Mouse (Mus musculus) neutrophil, adult 5-6 weeks (primary cell): Measurements from ENCODE around the gene Krt33a. TPM values are rescaled to one million over a fixed set of nuclear protein-coding genes. Genes with fewer than 3 reads are reported as not detected.

Experiments
- ATAC-seq: fragments of 151-379, 151-347 bp; 2 replicates; pipeline ENCODE4 v1.8.0; 2017; ENCODE audit warnings: mild to moderate bottlenecking, moderate TSS enrichment; ENCODE audit not compliant: insufficient number of reproducible peaks, poor library complexity, low FRiP score, severe bottlenecking; ENCODE audit errors: extremely low read depth
- total RNA-seq: library from RNA; stranded (forward); fragments of 200-1000 nt; gene quantifications from 2 replicates; pipeline ENCODE4 v1.2.3, GENCODE M21; 2017

Krt33a gene
- not detected in 2 replicates for total RNA-seq

DNA sequence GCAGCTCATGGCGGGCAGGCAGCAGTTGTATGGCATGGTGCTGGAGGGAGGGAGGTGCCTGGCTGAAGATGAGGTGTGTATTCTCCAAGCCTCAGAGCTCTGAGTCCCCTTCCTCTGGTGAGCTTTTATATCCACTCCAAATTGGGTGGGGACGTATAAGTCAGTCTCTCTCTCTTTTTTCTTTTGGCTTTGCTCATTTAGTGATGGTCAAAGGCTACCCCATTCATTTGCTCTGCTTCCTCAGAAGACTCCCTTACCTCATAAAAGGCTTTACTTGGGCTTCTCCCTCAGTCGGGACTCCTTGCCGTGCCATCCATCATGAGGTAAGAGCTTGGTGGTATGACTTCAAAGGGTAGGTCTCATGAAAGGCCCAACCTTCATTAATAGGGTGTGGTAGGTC lies at the start of gene Krt33a:
Gene Krt33a (minus strand): TSS at position 101 of the 400 bp plus-strand sequence.
- ATAC-seq: no peak

- ATAC-seq: no peak
These were observed 42.9 kb upstream of the Krt33a start for GRCm38 (mm10) chr11:100058875-100059274.

GRCm38 (mm10) chr11:100055686-100056655 lies 40.0 kb upstream of the Krt33a start:
- ATAC-seq: no peak

- no peak for ATAC-seq
These were observed 34.4 kb upstream of the Krt33a start, which contains the start of gene Krt31 for GRCm38 (mm10) chr11:100050451-100050850. Gene Krt31, minus strand, starts transcription at chr11:100050551.

DNA sequence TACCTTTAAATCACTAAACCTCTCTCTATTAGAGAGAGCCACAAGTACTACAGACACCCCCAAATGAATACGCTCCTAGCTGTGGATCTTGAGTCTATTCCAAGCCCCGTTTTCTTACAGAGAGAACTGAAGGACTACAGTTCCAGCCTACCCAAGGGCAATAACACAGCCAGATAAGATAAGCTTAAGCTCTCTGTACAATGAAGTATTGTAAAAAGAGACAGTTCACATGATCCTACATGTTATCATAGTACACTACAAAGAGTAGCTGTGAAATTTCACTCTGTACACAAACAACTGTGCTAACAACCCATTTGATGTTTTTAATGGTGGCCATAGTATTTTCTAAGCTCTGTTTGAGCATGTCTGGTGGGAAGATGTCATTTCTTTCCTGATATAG lies 31.2 kb upstream of the Krt33a start:
- no peak for ATAC-seq

DNA sequence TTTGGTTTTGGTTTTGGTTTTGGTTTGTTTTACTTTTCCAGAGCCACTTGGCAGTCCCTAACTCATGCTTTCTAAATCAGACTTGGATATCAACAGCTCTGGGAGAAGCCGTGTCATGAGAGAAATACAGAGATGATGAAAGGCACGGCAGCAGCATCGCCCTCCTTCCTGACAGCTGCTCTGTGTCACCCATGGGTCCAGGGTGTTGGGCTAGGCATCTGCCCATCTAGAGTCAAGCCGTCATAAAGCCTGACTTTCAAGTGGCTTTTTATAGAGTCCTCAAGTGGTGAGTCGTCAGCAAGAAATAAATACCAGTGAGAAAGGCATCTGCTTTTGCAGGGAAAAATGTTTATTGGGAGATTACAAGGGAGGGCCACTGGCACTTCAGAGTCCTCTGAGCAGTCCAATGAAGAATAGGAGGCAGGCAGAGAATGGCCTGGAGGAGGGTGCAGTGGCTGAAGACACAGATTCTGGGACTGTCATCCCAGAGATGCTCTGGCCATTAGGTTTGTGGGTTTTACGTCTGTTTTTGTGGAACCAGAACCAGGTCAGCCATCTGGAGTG lies 30.4 kb upstream of the Krt33a start:
- no peak for ATAC-seq

DNA sequence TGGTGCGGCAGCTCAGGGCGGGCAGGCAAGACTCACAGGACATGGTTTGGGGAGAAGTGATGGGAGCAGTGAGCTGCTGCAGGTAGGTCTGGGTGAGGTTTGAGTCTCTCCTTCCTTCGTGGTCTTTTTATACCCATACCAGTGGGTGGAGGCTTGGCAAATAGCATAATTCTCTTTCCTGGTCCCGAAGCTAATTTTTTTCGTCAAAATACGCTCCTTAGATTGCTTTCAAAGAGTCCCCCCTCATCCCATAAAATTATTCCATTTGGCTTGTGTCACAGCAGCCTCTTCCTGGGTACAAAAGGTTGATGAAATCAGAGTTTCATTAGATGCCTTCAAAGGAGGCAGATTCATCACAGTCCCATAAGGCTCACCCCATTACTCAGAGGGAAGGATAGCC lies 25.4 kb upstream of the Krt33a start, which contains the start of gene Krt34:
Gene Krt34 (minus strand): TSS at position 101 of the 400 bp plus-strand sequence.
- ATAC-seq: no peak

GRCm38 (mm10) chr11:100029768-100030167 lies 13.8 kb upstream of the Krt33a start, which contains the start of gene Krt33b:
Gene Krt33b, minus strand, starts transcription at chr11:100029868.
- ATAC-seq: no peak

- no peak for ATAC-seq
These were observed 5.4 kb upstream of the Krt33a start for GRCm38 (mm10) chr11:100021438-100021837.

DNA sequence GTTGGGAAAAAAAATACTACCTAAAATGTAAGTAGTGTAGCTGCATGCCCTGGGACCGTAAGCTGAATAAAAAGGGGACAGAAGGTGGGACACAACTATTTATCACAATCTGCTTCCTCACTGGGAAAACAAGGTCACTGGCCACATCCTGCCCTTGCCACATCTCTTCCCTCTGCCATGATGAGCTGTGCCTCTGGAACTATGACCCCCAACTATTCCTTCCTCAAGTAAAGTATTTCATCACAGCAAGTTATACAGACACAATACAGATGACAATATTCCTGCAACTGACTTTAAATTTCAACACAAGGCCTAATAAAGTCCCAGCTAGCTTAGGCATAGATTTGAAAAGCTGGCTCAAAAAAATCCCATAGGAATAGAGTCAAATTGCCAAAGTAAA lies 3.5 kb upstream of the Krt33a start:
- ATAC-seq: no peak

GRCm38 (mm10) chr11:100013691-100014171 lies 2.3 kb downstream of the Krt33a start:
- no peak for ATAC-seq

DNA sequence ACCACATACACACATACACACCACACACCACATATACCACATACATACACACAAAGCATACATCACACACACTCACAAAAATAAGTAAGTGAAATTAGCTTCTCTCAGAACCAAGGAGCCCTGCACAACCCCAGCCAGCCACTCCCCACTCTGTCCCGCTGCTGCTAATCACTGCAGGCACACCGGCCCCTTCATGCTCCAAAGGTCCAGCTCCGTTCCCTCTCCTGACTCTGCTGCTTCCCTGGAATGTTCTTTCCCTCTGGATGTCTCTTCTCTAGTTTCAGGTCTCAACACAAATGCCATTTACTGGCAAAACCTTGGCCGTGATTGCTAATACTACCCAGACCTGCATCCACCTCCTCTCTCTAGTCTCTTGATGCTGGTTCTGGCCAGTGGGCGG lies 5.3 kb downstream of the Krt33a start:
- ATAC-seq: no peak

DNA sequence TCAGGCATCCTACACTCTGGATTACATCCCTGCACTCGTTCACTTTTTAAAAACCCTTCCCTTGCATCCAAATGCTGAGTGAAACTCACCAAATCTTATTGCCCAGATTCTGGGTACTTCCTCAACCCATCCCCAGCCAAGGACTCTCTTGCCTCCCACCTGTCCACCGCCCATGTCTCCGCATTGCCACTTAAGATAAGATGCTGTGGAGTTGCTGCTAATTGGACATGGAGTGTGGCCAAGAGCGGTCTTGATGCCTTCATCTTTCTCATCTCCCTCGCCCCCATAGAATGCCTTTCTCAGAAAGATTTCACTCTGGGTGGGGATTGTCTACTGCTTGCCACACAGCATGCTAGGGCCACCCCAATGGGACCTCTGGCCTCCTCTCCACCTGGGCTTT lies 7.7 kb downstream of the Krt33a start:
- no peak for ATAC-seq

DNA sequence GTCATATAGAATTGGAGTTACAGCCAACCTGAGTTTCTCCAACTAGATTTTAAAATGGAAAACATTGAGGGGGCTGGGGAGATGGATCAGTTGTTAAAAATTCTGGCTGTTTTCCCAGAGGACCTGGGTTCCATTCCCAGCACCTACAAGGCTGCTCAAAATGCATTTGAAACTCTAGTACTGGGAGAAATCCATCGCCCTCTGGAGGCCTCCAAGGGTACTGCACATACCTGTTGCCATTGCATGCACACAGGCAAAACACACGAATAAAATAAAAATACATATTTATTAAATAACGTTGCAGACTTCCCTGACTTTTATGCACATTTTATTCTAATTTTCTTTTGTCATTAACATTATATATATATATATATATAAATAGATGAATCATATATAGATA lies 9.4 kb downstream of the Krt33a start:
- ATAC-seq: no peak

DNA sequence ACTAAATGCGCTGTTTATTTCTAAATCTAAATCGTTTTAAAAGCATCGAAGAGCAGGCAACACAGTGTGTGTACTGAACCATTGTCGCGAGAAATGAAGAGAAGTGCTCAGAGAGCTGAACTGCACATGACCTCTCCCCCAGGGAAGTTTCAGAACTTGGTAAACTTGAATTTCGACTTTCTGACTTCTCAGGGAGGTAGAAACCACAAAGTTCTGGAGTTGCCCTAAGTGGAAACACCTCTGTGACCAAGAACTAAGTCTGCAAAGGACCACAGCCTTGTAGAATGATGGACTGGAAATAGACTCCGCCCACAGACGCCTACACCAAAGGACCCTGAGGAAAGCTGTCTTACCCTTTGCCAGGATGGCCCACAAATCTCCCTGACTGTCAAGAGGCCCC lies 10.1 kb downstream of the Krt33a start:
- no peak for ATAC-seq

- ATAC-seq: 0 out of 2 replicates have a peak, but pooled peaks have one; percentile 9
These were observed 11.2 kb downstream of the Krt33a start for GRCm38 (mm10) chr11:100004846-100005245.

- ATAC-seq: no peak
These were observed 16.9 kb downstream of the Krt33a start for GRCm38 (mm10) chr11:99999091-99999490.

DNA sequence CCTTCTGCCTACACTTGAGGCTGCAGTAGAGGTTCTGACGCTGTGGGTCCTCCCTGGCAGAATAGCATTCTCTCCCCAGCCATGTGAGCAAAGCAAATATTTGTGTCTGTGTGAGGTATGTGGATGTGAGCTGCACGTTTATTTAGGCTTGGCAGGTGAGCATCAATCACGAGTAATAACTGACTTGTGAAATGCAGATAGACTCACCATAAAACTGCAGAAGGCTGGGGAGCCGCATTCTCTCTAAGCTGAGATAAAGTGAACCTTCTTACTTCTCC lies 21.7 kb downstream of the Krt33a start:
- ATAC-seq: no peak

- ATAC-seq: no peak
These were observed 22.2 kb downstream of the Krt33a start, which contains the start of gene Krtap17-1 for GRCm38 (mm10) chr11:99993620-99994383. Gene Krtap17-1, minus strand, starts transcription at chr11:99993994.
